ENCODE assay signal across 11 mouse cellular contexts in genomic region chr4:55716161-55716651, GRCm38 (mm10).
DNase-seq lines count a peak whose midpoint lies in the region; ATAC-seq lines count a peak whose summit lies in the region.
"Had no signal": no experiment of that assay in that cellular context is flagged by ENCODE, and none has a peak within 500 bp of the region (broad histone marks: within the 10 kb centered on the region; RNA-seq: fewer than 3 reads in every experiment).

No protein-coding gene starts in this region.

- no peaks in the 10 kb centered on the region for H3K9me3 ChIP-seq in heart, embryonic 12.5 days (replicated peaks)

- intact Hi-C loops in heart, postnatal 14 days (cut with DNase I), result no loop called here

- H3K4me1 ChIP-seq in heart, embryonic 12.5 days (replicated peaks), result peaks cover 15% of the 10 kb centered on the region; the same call in 1 of the 2 replicates

- no peak for ATAC-seq in heart, embryonic 12.5 days (ENCODE audit: insufficient number of reproducible peaks, low FRiP score)

- 64% methylated on average over 5 of the region's 5 CpGs for WGBS in heart, embryonic 12.5 days

- no peaks in the 10 kb centered on the region for H3K27me3 ChIP-seq in heart, embryonic 12.5 days (replicated peaks)

- H3K36me3 ChIP-seq in heart, embryonic 12.5 days, result no peaks in the 10 kb centered on the region

- no peak overlapping the region for H3K9ac ChIP-seq in heart, embryonic 12.5 days

- no peak overlapping the region for H3K4me2 ChIP-seq in heart, embryonic 12.5 days

- DNase-seq in heart, adult 9 months (ENCODE audit: low spot score in 2 of 2), result peak; percentile 64 to 69
- DNase-seq in 3134 (ENCODE audit: extremely low read depth, insufficient read length, low spot score), result peak; percentile 81
- peak; percentile 73 for DNase-seq in adrenal gland, postnatal 10 days
- DNase-seq in heart, postnatal 14 days, result peak; percentile 47 to 55
- DNase-seq in frontal cortex, postnatal 25 days (ENCODE audit: low spot score in 2 of 2), result no peak
- no peak for DNase-seq in B cell, adult 2 months
- no peak for DNase-seq in layer of hippocampus, postnatal 14 days (ENCODE audit: low spot score in 2 of 2)
- DNase-seq: cerebellum, adult 8-10 months; kidney, postnatal 36 days; thymus, adult 2 months had no signal

- no peak overlapping the region for H3K4me3 ChIP-seq in heart, embryonic 12.5 days

- no peak overlapping the region for H3K27ac ChIP-seq in heart, embryonic 12.5 days (ENCODE audit: poor library complexity, severe bottlenecking)

Comparison
In these comparisons a context has a peak if more than half of its experiments do, and no peak if none do; other contexts are left out.
1. DNase-seq: peak in heart, adult 9 months (2 of 2), 3134 (single experiment), adrenal gland, postnatal 10 days (single experiment) and heart, postnatal 14 days (2 of 2); none in frontal cortex, postnatal 25 days (0 of 2), B cell, adult 2 months (0 of 2) and layer of hippocampus, postnatal 14 days (0 of 2).